Mouse (Mus musculus): Measurements from ENCODE around the gene Cnnm2. TPM values are rescaled to one million over a fixed set of nuclear protein-coding genes. Genes with fewer than 3 reads are reported as not detected.
A peak's percentile ranks its signal among the peaks of the same experiment; 100 is the strongest.

Cnnm2 gene
- polyA plus RNA-seq, 1 experiment = not detected

DNA sequence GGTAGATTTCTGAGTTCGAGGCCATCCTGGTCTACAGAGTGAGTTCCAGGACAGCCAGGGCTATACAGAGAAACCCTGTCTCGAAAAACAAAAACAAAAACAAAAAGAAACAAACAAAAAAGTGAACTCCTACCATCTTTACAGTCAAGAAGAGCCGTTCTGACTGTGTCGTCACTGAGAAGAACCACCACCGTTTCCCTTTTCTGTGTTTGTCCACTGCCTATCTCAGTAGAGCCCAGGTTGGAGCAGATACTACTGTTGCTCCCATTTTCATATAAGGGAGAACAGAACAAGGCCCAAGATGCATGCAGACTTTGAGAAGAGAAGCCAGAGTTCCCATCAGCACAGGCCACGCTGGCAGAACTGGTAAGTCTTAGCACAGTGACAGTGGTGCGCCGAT lies 129.3 kb downstream of the Cnnm2 start:
- peak overlapping the region; percentile 29; the same call in 1 of the 2 replicates for H3K27ac ChIP-seq (ENCODE audit: insufficient read depth, low read depth, low read length)
- no peak overlapping the region for H3K4me3 ChIP-seq (ENCODE audit: insufficient read depth, low read depth, low read length)
- peaks cover 3% of the 10 kb centered on the region; the same call in 1 of the 2 replicates for H3K4me1 ChIP-seq (ENCODE audit: control insufficient read depth, insufficient read depth, low read length)
- no peak for TF ChIP-seq POLR2A (IDR thresholded peaks at IDR 0.05; ENCODE audit: insufficient read depth, low read depth, low read length)
- no peak for TF ChIP-seq CTCF (IDR thresholded peaks at IDR 0.05; ENCODE audit: insufficient read depth, low read depth, low read length)
- WGBS = 89% methylated on average over 8 of the region's 8 CpGs

GRCm38 (mm10) chr19:46892856-46893255 lies 131.5 kb downstream of the Cnnm2 start:
- Histone ChIP-seq H3K4me3 (ENCODE audit: insufficient read depth, low read depth, low read length) (no peak overlapping the region), H3K4me1 (ENCODE audit: control insufficient read depth, insufficient read depth, low read length) (peaks cover 3% of the 10 kb centered on the region; the same call in 1 of the 2 replicates), H3K27ac (ENCODE audit: insufficient read depth, low read depth, low read length) (peak overlapping the region; percentile 20; the same call in 1 of the 2 replicates)
- TF ChIP-seq CTCF (IDR thresholded peaks at IDR 0.05; ENCODE audit: insufficient read depth, low read depth, low read length) (no peak), POLR2A (IDR thresholded peaks at IDR 0.05; ENCODE audit: insufficient read depth, low read depth, low read length) (no peak)
- 47% methylated on average over 3 of the region's 3 CpGs for WGBS

- Histone ChIP-seq H3K27ac (ENCODE audit: insufficient read depth, low read depth, low read length) (no peak overlapping the region), H3K4me3 (ENCODE audit: insufficient read depth, low read depth, low read length) (no peak overlapping the region), H3K4me1 (ENCODE audit: control insufficient read depth, insufficient read depth, low read length) (peaks cover 3% of the 10 kb centered on the region; the same call in 1 of the 2 replicates)
- TF ChIP-seq CTCF (IDR thresholded peaks at IDR 0.05; ENCODE audit: insufficient read depth, low read depth, low read length) = no peak
- TF ChIP-seq POLR2A (IDR thresholded peaks at IDR 0.05; ENCODE audit: insufficient read depth, low read depth, low read length) = no peak
- WGBS = 73% methylated on average over 7 of the region's 7 CpGs
Measured at GRCm38 (mm10) chr19:46893484-46893883, 132.1 kb downstream of the Cnnm2 start.

GRCm38 (mm10) chr19:46897135-46897534 lies 135.7 kb downstream of the Cnnm2 start:
- Histone ChIP-seq H3K27ac (ENCODE audit: insufficient read depth, low read depth, low read length) (no peak overlapping the region), H3K4me1 (ENCODE audit: control insufficient read depth, insufficient read depth, low read length) (peaks cover 8% of the 10 kb centered on the region; the same call in 1 of the 2 replicates), H3K4me3 (ENCODE audit: insufficient read depth, low read depth, low read length) (no peak overlapping the region)
- TF ChIP-seq CTCF (IDR thresholded peaks at IDR 0.05; ENCODE audit: insufficient read depth, low read depth, low read length) (no peak), POLR2A (IDR thresholded peaks at IDR 0.05; ENCODE audit: insufficient read depth, low read depth, low read length) (no peak)
- WGBS = 90% methylated on average over 3 of the region's 3 CpGs

DNA sequence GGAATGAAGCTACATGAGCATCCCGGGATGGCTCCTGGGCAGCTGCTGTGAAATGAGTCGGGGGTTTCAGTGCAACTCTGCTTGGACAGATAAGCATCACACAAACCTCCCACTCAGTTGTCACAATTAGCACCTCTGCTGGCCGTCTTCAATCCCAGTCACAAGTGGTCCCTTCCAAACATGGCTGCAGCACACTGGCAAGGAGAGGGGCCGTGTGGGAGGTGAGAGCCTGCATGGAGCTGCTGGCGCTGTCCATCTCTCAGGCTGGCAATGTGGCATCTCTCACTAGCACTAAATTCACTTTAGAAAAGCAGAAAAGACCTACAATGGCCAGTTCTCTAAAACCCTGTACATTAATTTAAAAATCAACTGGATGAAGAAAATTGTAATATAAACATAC lies 136.8 kb downstream of the Cnnm2 start:
- H3K4me1 ChIP-seq (ENCODE audit: control insufficient read depth, insufficient read depth, low read length) = peaks cover 8% of the 10 kb centered on the region; the same call in 1 of the 2 replicates
- WGBS = 92% methylated on average over 5 of the region's 5 CpGs
- H3K27ac ChIP-seq (ENCODE audit: insufficient read depth, low read depth, low read length) = peak overlapping the region; percentile 37; the same call in 1 of the 2 replicates
- TF ChIP-seq POLR2A (IDR thresholded peaks at IDR 0.05; ENCODE audit: insufficient read depth, low read depth, low read length) = no peak
- TF ChIP-seq CTCF (IDR thresholded peaks at IDR 0.05; ENCODE audit: insufficient read depth, low read depth, low read length) = no peak
- H3K4me3 ChIP-seq (ENCODE audit: insufficient read depth, low read depth, low read length) = no peak overlapping the region

DNA sequence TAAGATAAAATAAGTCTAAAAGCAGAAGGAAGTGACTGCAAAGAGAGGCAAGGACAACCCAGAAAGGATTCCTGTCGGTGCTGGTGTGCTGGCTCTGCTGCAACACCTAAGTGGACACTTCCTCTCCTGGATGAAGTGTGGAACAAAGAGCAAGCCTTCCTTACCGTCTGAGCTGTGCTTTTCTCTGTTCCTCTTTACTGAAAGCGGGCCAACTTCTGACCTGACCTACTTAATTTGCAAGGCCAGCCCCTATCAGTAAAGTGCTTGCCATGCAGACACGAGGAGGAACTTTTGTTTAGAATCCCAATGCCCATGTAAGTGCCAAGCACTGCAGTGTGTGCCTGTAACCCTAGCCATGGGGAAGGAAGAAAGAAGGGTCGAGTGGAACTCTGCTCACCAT lies 137.9 kb downstream of the Cnnm2 start:
- Histone ChIP-seq H3K27ac (ENCODE audit: insufficient read depth, low read depth, low read length) (no peak overlapping the region; the same call in 1 of the 2 replicates), H3K4me3 (ENCODE audit: insufficient read depth, low read depth, low read length) (no peak overlapping the region), H3K4me1 (ENCODE audit: control insufficient read depth, insufficient read depth, low read length) (peaks cover 7% of the 10 kb centered on the region; the same call in 1 of the 2 replicates)
- 27% methylated on average over 5 of the region's 5 CpGs for WGBS
- TF ChIP-seq POLR2A (IDR thresholded peaks at IDR 0.05; ENCODE audit: insufficient read depth, low read depth, low read length) = no peak
- no peak for TF ChIP-seq CTCF (IDR thresholded peaks at IDR 0.05; ENCODE audit: insufficient read depth, low read depth, low read length)

- WGBS = 59% methylated on average over 5 of the region's 5 CpGs
- no peak overlapping the region for H3K4me3 ChIP-seq (ENCODE audit: insufficient read depth, low read depth, low read length)
- H3K4me1 ChIP-seq (ENCODE audit: control insufficient read depth, insufficient read depth, low read length) = peaks cover 10% of the 10 kb centered on the region; the same call in 1 of the 2 replicates
- H3K27ac ChIP-seq (ENCODE audit: insufficient read depth, low read depth, low read length) = no peak overlapping the region
- no peak for TF ChIP-seq POLR2A (IDR thresholded peaks at IDR 0.05; ENCODE audit: insufficient read depth, low read depth, low read length)
- TF ChIP-seq CTCF (IDR thresholded peaks at IDR 0.05; ENCODE audit: insufficient read depth, low read depth, low read length) = no peak
Measured at GRCm38 (mm10) chr19:46899871-46900270, 138.5 kb downstream of the Cnnm2 start.

- no peak overlapping the region for H3K27ac ChIP-seq (ENCODE audit: insufficient read depth, low read depth, low read length)
- TF ChIP-seq POLR2A (IDR thresholded peaks at IDR 0.05; ENCODE audit: insufficient read depth, low read depth, low read length) = no peak
- no peak for TF ChIP-seq CTCF (IDR thresholded peaks at IDR 0.05; ENCODE audit: insufficient read depth, low read depth, low read length)
- WGBS = 91% methylated on average over 6 of the region's 6 CpGs
- no peak overlapping the region for H3K4me3 ChIP-seq (ENCODE audit: insufficient read depth, low read depth, low read length)
- H3K4me1 ChIP-seq (ENCODE audit: control insufficient read depth, insufficient read depth, low read length) = peaks cover 10% of the 10 kb centered on the region; the same call in 1 of the 2 replicates
Measured at GRCm38 (mm10) chr19:46900786-46901185, 139.4 kb downstream of the Cnnm2 start.

DNA sequence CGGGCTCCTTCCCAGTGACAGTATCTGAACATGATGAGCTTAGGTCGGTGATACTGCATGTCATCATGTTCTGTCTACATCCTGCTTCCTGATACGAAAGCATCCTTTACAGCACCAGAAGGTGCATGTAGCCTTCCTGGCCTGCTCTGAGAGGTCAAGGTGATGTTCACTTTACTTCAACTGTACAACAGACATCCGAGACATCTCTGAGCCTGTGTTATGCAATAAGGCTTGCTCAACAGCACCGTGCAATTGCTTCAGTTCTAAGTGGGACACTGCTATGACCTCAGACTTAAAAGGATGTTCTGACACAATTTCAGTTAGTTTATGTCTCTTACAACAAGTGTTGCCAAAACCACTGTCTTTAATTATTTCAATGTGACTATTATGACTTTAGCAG lies 139.9 kb downstream of the Cnnm2 start:
- H3K4me1 ChIP-seq (ENCODE audit: control insufficient read depth, insufficient read depth, low read length) = peaks cover 10% of the 10 kb centered on the region; the same call in 1 of the 2 replicates
- H3K27ac ChIP-seq (ENCODE audit: insufficient read depth, low read depth, low read length) = no peak overlapping the region
- H3K4me3 ChIP-seq (ENCODE audit: insufficient read depth, low read depth, low read length) = no peak overlapping the region
- TF ChIP-seq CTCF (IDR thresholded peaks at IDR 0.05; ENCODE audit: insufficient read depth, low read depth, low read length) (no peak), POLR2A (IDR thresholded peaks at IDR 0.05; ENCODE audit: insufficient read depth, low read depth, low read length) (no peak)
- 80% methylated on average over 5 of the region's 5 CpGs for WGBS

Data from olfactory bulb, adult 2 months (tissue).